Mouse (Mus musculus): Measurements from ENCODE around the gene 2900092C05Rik. TPM values are rescaled to one million over a fixed set of nuclear protein-coding genes. Genes with fewer than 3 reads are reported as not detected.

The 2900092C05Rik gene
- not detected for total RNA-seq (2022)

- no peak for DNase-seq (ENCODE audit: low spot score)
These were observed at the start of gene 2900092C05Rik for GRCm38 (mm10) chr7:12512217-12512616. 2900092C05Rik (plus strand) TSS chr7:12512517.

GRCm38 (mm10) chr7:12478158-12479008 lies 33.9 kb upstream of the 2900092C05Rik start, which contains the start of gene Zfp606:
Zfp606 (plus strand) TSS chr7:12478293.
- DNase-seq (ENCODE audit: low spot score) = peak; percentile 90

GRCm38 (mm10) chr7:12479009-12479346 lies 33.3 kb upstream of the 2900092C05Rik start:
- no peak for DNase-seq (ENCODE audit: low spot score)

GRCm38 (mm10) chr7:12479525-12479924 lies 32.8 kb upstream of the 2900092C05Rik start:
- DNase-seq (ENCODE audit: low spot score) = no peak

GRCm38 (mm10) chr7:12483771-12484170 lies 28.5 kb upstream of the 2900092C05Rik start:
- no peak for DNase-seq (ENCODE audit: low spot score)

- no peak for DNase-seq (ENCODE audit: low spot score)
These were observed 26.4 kb upstream of the 2900092C05Rik start for GRCm38 (mm10) chr7:12485956-12486355.

- DNase-seq (ENCODE audit: low spot score) = no peak
These were observed 25.6 kb upstream of the 2900092C05Rik start for GRCm38 (mm10) chr7:12486691-12487090.

- no peak for DNase-seq (ENCODE audit: low spot score)
These were observed 1.4 kb upstream of the 2900092C05Rik start for GRCm38 (mm10) chr7:12510913-12511312.

Other genes starting within 250 kb of the 2900092C05Rik start
- gene Vmn1r81, start 244.2 kb upstream of the 2900092C05Rik start, total RNA-seq (2022) = not detected
- not detected for gene Vmn1r82, start 212.1 kb upstream of the 2900092C05Rik start, total RNA-seq (2022)
- gene Vmn1r83, start 183.0 kb upstream of the 2900092C05Rik start, total RNA-seq (2022) = not detected
- not detected for gene Vmn1r84, start 143.2 kb upstream of the 2900092C05Rik start, total RNA-seq (2022)
- 1 to 10 TPM; 2.3 to 2.8 (median 2.4) TPM for gene Zfp551, start 89.8 kb upstream of the 2900092C05Rik start, total RNA-seq (2022)
- gene Zfp606, start 34.2 kb upstream of the 2900092C05Rik start, total RNA-seq (2022) = 1 to 10 TPM; 7.3 to 9.1 (median 8.0) TPM
- under 1 TPM in 1 of 4 experiments, not detected in 3; under 0.01 TPM for gene Vmn2r53, start 96.3 kb downstream of the 2900092C05Rik start, total RNA-seq (2022)
- not detected for gene Vmn2r54, start 127.8 kb downstream of the 2900092C05Rik start, total RNA-seq (2022)
- gene Vmn2r55, start 172.5 kb downstream of the 2900092C05Rik start, total RNA-seq (2022) = not detected
- gene Vmn2r56, start 222.5 kb downstream of the 2900092C05Rik start, total RNA-seq (2022) = not detected

Data from heart, adult 8-10 months (tissue).